Mouse (Mus musculus) liver, postnatal 0 days (tissue): ENCODE data around the gene Klk1b24.
"Not testable (repeated sequence)": the region's sequence is repeated elsewhere in the genome, so short reads cannot be mapped to it uniquely, and the experiment has no call there.

Experiments used
- CTCF ChIP-seq: sonication (generic); IDR thresholded peaks from 2 replicates; pipeline ENCODE4 v1.5.1; 2016; ENCODE audit warnings: antibody characterized with exemption, low read depth
- EP300 ChIP-seq: IDR thresholded peaks from 2 replicates; pipeline ENCODE4 v1.6.1; 2016; ENCODE audit warnings: antibody characterized with exemption, low read depth, mild to moderate bottlenecking

DNA sequence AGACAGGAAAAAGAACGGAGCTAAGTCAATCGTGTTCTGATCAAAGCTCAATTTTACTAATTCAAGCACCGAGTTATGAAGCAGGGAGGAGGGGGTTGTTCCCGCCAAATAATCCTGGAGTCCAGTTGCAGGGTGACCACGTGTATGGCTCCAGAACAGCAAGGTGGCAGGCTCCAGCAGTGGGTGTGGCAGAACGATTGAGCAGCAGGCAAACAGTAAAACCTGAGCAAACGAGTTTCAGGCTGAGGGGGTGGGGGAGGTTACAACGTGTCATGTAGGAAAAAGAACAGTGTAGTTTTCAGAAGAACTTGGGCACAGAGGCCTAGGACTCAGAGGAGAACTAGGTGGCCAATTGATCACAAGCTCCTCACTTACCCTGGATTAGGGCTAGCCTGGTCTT is 1.5 kb upstream of the Klk1b24 start:
- not testable (repeated sequence) for TF ChIP-seq CTCF, EP300
